Mouse (Mus musculus): ENCODE data around the gene Pitpnm2. TPM values are rescaled to one million over a fixed set of nuclear protein-coding genes. Genes with fewer than 3 reads are reported as not detected.

Gene Pitpnm2
- polyA plus RNA-seq, 1 experiment from 2014 or later, result 6.0 TPM

- no peaks in the 10 kb centered on the region for H3K9me3 ChIP-seq (ENCODE audit: control insufficient read depth, low read length)
- H3K4me1 ChIP-seq (replicated peaks; ENCODE audit: control insufficient read depth, insufficient read depth, low read length), result peaks cover 9% of the 10 kb centered on the region; the same call in 1 of the 2 replicates
- WGBS, result 85% methylated on average over 9 of the region's 9 CpGs
- no peak overlapping the region for H3K4me3 ChIP-seq (ENCODE audit: low read depth, low read length)
- no peaks in the 10 kb centered on the region for H3K36me3 ChIP-seq (ENCODE audit: control insufficient read depth, insufficient read depth, low read length)
- no peak for DNase-seq (ENCODE audit: low spot score)
- H3K4me2 ChIP-seq (replicated peaks; ENCODE audit: low read depth, low read length), result no peak overlapping the region
- no peak for ATAC-seq (ENCODE audit: low FRiP score)
- no peak overlapping the region for H3K27ac ChIP-seq (ENCODE audit: low read depth, low read length)
- H3K27me3 ChIP-seq (ENCODE audit: control insufficient read depth, insufficient read depth, low read length), result no peaks in the 10 kb centered on the region
- H3K9ac ChIP-seq (ENCODE audit: low read depth, low read length), result no peak overlapping the region
These were observed 6.2 kb downstream of the Pitpnm2 start for GRCm38 (mm10) chr5:124243236-124243901.

- Histone ChIP-seq H3K4me2 (replicated peaks; ENCODE audit: low read depth, low read length) (no peak overlapping the region), H3K36me3 (ENCODE audit: control insufficient read depth, insufficient read depth, low read length) (no peaks in the 10 kb centered on the region), H3K4me3 (ENCODE audit: low read depth, low read length) (no peak overlapping the region), H3K9ac (ENCODE audit: low read depth, low read length) (no peak overlapping the region), H3K9me3 (ENCODE audit: control insufficient read depth, low read length) (no peaks in the 10 kb centered on the region), H3K27ac (ENCODE audit: low read depth, low read length) (no peak overlapping the region), H3K4me1 (replicated peaks; ENCODE audit: control insufficient read depth, insufficient read depth, low read length) (peaks cover 9% of the 10 kb centered on the region; the same call in 1 of the 2 replicates), H3K27me3 (ENCODE audit: control insufficient read depth, insufficient read depth, low read length) (no peaks in the 10 kb centered on the region)
- ATAC-seq (ENCODE audit: low FRiP score) (no peak), DNase-seq (ENCODE audit: low spot score) (no peak)
- 55% methylated on average over 10 of the region's 10 CpGs for WGBS
These were observed 7.7 kb downstream of the Pitpnm2 start for GRCm38 (mm10) chr5:124241686-124242444.

- Histone ChIP-seq H3K9ac (ENCODE audit: low read depth, low read length) (no peak overlapping the region), H3K4me3 (ENCODE audit: low read depth, low read length) (no peak overlapping the region), H3K27me3 (ENCODE audit: control insufficient read depth, insufficient read depth, low read length) (no peaks in the 10 kb centered on the region), H3K4me1 (replicated peaks; ENCODE audit: control insufficient read depth, insufficient read depth, low read length) (peaks cover 9% of the 10 kb centered on the region; the same call in 1 of the 2 replicates), H3K36me3 (ENCODE audit: control insufficient read depth, insufficient read depth, low read length) (no peaks in the 10 kb centered on the region), H3K27ac (ENCODE audit: low read depth, low read length) (0 out of 2 replicates have a peak overlapping the region, but pooled peaks have one; percentile 36), H3K4me2 (replicated peaks; ENCODE audit: low read depth, low read length) (no peak overlapping the region), H3K9me3 (ENCODE audit: control insufficient read depth, low read length) (no peaks in the 10 kb centered on the region)
- WGBS, result 37% methylated on average over 22 of the region's 22 CpGs
- peak; percentile 45; the same call in 1 of the 2 replicates for ATAC-seq (ENCODE audit: low FRiP score)
- peak; percentile 36 for DNase-seq (ENCODE audit: low spot score)
These were observed 8.5 kb downstream of the Pitpnm2 start for GRCm38 (mm10) chr5:124240841-124241685.

- Histone ChIP-seq H3K9ac (ENCODE audit: low read depth, low read length) (no peak overlapping the region), H3K27ac (ENCODE audit: low read depth, low read length) (no peak overlapping the region), H3K4me3 (ENCODE audit: low read depth, low read length) (no peak overlapping the region), H3K9me3 (ENCODE audit: control insufficient read depth, low read length) (no peaks in the 10 kb centered on the region), H3K4me2 (replicated peaks; ENCODE audit: low read depth, low read length) (no peak overlapping the region), H3K4me1 (replicated peaks; ENCODE audit: control insufficient read depth, insufficient read depth, low read length) (peaks cover 6% of the 10 kb centered on the region; the same call in 1 of the 2 replicates), H3K27me3 (ENCODE audit: control insufficient read depth, insufficient read depth, low read length) (no peaks in the 10 kb centered on the region), H3K36me3 (ENCODE audit: control insufficient read depth, insufficient read depth, low read length) (no peaks in the 10 kb centered on the region)
- DNase-seq (ENCODE audit: low spot score), result no peak
- no peak for ATAC-seq (ENCODE audit: low FRiP score)
- WGBS, result 75% methylated on average over 4 of the region's 4 CpGs
These were observed 13.4 kb downstream of the Pitpnm2 start for GRCm38 (mm10) chr5:124236180-124236579.

GRCm38 (mm10) chr5:124234778-124235177 is 14.8 kb downstream of the Pitpnm2 start:
- no peak for ATAC-seq (ENCODE audit: low FRiP score)
- Histone ChIP-seq H3K27me3 (ENCODE audit: control insufficient read depth, insufficient read depth, low read length) (no peaks in the 10 kb centered on the region), H3K9me3 (ENCODE audit: control insufficient read depth, low read length) (no peaks in the 10 kb centered on the region), H3K4me3 (ENCODE audit: low read depth, low read length) (no peak overlapping the region), H3K4me1 (replicated peaks; ENCODE audit: control insufficient read depth, insufficient read depth, low read length) (no peaks in the 10 kb centered on the region), H3K27ac (ENCODE audit: low read depth, low read length) (no peak overlapping the region), H3K9ac (ENCODE audit: low read depth, low read length) (no peak overlapping the region), H3K4me2 (replicated peaks; ENCODE audit: low read depth, low read length) (no peak overlapping the region), H3K36me3 (ENCODE audit: control insufficient read depth, insufficient read depth, low read length) (no peaks in the 10 kb centered on the region)
- 93% methylated on average over 6 of the region's 6 CpGs for WGBS
- no peak for DNase-seq (ENCODE audit: low spot score)

- no peaks in the 10 kb centered on the region for H3K4me1 ChIP-seq (replicated peaks; ENCODE audit: control insufficient read depth, insufficient read depth, low read length)
- ATAC-seq (ENCODE audit: low FRiP score) (no peak), DNase-seq (ENCODE audit: low spot score) (no peak)
- no peaks in the 10 kb centered on the region for H3K9me3 ChIP-seq (ENCODE audit: control insufficient read depth, low read length)
- WGBS, result 58% methylated on average over 12 of the region's 12 CpGs
- H3K4me3 ChIP-seq (ENCODE audit: low read depth, low read length), result no peak overlapping the region
- no peaks in the 10 kb centered on the region for H3K36me3 ChIP-seq (ENCODE audit: control insufficient read depth, insufficient read depth, low read length)
- no peak overlapping the region for H3K27ac ChIP-seq (ENCODE audit: low read depth, low read length)
- no peak overlapping the region for H3K9ac ChIP-seq (ENCODE audit: low read depth, low read length)
- H3K27me3 ChIP-seq (ENCODE audit: control insufficient read depth, insufficient read depth, low read length), result no peaks in the 10 kb centered on the region
- H3K4me2 ChIP-seq (replicated peaks; ENCODE audit: low read depth, low read length), result no peak overlapping the region
These were observed 15.5 kb downstream of the Pitpnm2 start for GRCm38 (mm10) chr5:124233874-124234661.

GRCm38 (mm10) chr5:124233144-124233465 is 16.5 kb downstream of the Pitpnm2 start:
- ATAC-seq (ENCODE audit: low FRiP score) (no peak), DNase-seq (ENCODE audit: low spot score) (no peak)
- Histone ChIP-seq H3K27me3 (ENCODE audit: control insufficient read depth, insufficient read depth, low read length) (no peaks in the 10 kb centered on the region), H3K9ac (ENCODE audit: low read depth, low read length) (no peak overlapping the region), H3K4me1 (replicated peaks; ENCODE audit: control insufficient read depth, insufficient read depth, low read length) (no peaks in the 10 kb centered on the region), H3K4me3 (ENCODE audit: low read depth, low read length) (no peak overlapping the region), H3K36me3 (ENCODE audit: control insufficient read depth, insufficient read depth, low read length) (no peaks in the 10 kb centered on the region), H3K9me3 (ENCODE audit: control insufficient read depth, low read length) (no peaks in the 10 kb centered on the region), H3K27ac (ENCODE audit: low read depth, low read length) (no peak overlapping the region), H3K4me2 (replicated peaks; ENCODE audit: low read depth, low read length) (no peak overlapping the region)
- 81% methylated on average over 8 of the region's 8 CpGs for WGBS
